Mouse (Mus musculus) adrenal gland, postnatal 4 days (tissue): Measurements from ENCODE around the gene Dtx3. TPM values are rescaled to one million over a fixed set of nuclear protein-coding genes. Genes with fewer than 3 reads are reported as not detected.
A peak's percentile ranks its signal among the peaks of the same experiment; 100 is the strongest.

Experiments
- DNase-seq, 2 experiments: peaks; one replicate each; pipeline ENCODE4 v3.0.0; 2021 to 2022; ENCODE audit warnings: low spot score in 2 of 2, mixed read lengths in 2 of 2
- total RNA-seq, 2 experiments: library from RNA; stranded (reverse); gene quantifications; 2 replicates each; pipeline ENCODE4 v1.2.3; 2021

Gene Dtx3
- total RNA-seq, 2 experiments from 2014 or later, result 111 to 126 TPM

GRCm38 (mm10) chr10:127187371-127188078 lies 8.0 kb downstream of the Dtx3 start:
- no peak for DNase-seq

GRCm38 (mm10) chr10:127186451-127186850 lies 9.1 kb downstream of the Dtx3 start:
- DNase-seq, result no peak

DNA sequence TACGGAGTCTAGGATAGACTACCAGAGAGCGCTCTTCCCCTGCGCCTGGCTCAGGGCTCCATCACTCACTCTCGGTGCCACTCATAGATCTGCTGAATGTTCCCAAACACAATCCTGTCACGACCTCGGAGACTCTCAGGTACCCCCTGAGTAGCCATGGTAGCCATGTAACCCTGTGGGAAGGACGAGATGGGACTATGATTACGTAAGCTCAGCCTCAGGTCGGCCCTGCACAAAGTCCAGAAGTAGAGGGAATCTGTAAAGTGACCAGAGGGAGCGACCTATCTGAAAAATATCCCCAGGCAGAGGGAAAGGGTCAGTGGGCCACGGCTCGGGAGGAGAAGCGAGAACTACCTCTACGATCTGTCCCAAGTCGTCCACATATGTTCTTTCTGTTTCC lies 10.0 kb downstream of the Dtx3 start:
- no peak for DNase-seq

GRCm38 (mm10) chr10:127185101-127185500 lies 10.4 kb downstream of the Dtx3 start:
- DNase-seq, result no peak

DNA sequence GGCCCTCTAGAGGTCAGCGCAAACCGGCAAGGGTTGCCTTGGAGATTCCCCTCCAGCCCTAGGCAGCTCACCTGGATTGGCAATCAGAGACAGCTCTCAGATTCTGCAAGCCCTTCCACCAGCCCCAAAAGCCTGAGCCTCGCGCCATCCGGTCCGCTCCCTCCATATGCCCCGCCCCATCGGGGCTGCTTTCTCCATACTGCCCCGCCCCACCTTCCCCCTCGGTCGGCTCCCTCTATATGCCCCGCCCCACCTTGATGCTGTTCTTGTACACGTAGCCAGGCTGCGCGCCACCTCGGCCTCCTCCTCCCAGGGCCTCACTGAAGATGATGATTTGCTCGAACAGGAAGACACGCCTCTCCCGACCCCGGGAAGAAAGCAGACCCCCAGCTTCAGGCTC lies 11.8 kb downstream of the Dtx3 start:
- DNase-seq, result no peak

GRCm38 (mm10) chr10:127182624-127183023 lies 12.9 kb downstream of the Dtx3 start:
- DNase-seq, result no peak

DNA sequence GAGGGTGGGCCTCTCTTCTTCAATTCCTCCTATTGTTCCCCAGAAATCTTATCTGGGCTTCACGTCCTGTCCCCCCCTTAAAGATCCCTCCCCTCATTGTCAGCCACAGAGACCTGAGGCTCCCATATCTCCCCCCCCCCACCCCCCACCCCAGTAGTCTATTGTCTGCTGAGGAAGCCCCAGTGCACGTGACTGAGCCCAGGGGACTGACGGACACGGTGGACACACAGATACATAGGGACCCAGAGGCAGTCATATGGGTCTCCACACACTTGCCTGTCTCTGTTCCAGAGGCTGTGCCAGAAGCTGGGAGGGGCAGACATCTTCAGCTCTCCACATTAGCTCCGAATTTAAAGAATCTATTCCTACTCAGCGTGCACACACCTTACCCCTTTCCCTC lies 14.0 kb downstream of the Dtx3 start:
- DNase-seq, result no peak

GRCm38 (mm10) chr10:127180695-127181047 lies 14.9 kb downstream of the Dtx3 start:
- DNase-seq, result no peak

DNA sequence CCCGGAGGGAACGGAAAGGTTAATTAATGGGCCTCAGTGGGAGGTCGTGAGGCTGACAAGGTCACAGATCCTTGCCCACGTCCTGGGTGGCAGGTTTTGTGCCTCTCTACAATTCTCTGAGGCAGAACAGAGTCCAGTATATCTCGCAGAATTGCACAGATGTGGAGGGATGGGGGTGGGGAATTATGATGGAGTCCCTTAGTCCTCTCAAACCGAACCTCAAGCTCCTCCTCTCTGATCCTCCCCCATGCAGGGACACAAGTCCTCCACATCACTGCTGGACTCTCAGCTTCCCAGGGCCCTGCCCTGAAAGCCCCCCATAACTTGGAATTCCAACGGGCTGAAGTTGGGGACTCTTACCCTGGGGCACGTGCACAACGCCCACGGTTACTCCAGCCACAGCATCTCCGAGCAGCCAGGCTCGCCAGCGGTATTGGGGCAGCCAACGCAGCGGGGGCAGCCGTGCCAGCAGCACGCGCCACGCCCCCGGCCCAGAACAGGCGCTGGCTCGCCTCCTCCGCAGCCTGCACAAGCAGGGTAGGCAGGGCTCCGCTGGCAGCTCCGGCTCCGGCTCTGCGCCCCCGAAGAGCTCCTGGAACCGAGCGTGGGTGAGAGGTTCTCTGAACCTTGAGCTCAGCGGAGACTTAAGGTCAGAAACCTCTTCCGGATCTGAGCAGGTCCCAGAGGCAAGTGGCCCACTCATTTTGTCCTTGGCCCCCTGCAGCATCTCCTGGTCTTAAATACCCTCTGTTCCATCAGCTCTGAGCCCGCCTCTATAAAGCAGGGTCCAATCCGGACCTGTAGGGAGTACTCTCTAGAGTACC lies 15.4 kb downstream of the Dtx3 start, which contains the start of gene Slc26a10:
Gene Slc26a10, minus strand, starts transcription at position 775 of the 824 bp plus-strand sequence.
- DNase-seq, result no peak

- DNase-seq, result no peak
Measured at GRCm38 (mm10) chr10:127178286-127179027, 17.1 kb downstream of the Dtx3 start.

DNA sequence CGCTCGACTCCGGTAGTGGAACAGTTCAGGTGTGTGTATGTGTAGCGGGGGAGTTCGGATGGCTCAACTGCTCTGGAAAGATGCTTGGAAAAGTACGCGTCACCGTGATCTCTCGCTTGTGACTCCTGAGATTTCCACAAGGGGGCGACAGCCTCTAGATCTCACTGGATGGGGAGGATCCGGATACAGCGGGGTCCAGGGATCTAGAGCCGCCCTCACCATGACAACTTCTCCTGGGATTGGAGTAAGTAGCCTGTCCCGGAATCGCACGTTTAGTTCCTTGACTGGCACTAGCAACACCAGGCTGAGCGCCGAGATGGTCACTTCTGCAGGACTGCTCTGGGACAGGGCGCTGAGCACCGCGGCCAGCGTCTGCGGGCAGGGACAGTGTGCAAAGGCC lies 17.8 kb downstream of the Dtx3 start:
- peak in 1 of 2 experiments; percentile 58 for DNase-seq

DNA sequence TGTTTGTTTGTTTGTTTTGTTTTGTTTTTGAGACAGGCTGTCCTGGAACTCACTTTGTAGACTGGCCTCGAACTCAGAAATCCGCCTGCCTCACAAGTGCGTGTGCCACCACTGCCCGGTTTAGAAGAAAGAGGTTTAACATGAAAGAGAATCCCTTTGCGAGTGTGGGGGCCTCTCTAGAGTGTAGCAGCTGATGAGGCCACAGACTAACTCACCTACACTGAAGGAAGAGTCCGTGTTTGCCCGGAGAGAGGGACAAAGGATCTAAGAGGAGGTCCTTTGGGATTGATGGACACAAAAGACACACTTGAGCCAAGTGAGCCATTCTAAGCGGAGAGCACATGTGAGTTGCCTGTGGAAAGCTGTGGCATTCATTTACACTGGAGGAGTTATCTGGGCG lies 18.3 kb downstream of the Dtx3 start:
- DNase-seq, result no peak

DNA sequence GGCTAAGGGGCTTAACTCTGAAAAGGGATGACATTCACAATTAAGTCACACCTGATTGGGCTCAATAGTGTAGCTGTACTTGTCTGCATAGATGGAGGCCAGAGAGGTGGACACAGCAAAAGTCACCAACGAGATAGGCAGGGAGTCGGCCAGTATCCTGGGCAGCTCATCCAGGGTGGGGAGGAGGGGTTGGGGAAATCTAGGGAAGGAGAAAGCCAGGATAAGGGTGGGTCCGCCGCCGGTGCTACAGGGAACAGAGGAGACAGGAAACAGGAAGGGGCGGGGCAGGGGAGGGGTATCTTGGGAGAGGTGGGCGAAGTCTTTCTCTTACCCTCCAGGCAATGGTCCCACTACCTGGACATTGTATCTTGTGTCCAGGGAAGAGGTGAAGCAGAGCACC lies 18.8 kb downstream of the Dtx3 start:
- no peak for DNase-seq

GRCm38 (mm10) chr10:127176228-127176627 lies 19.3 kb downstream of the Dtx3 start:
- no peak for DNase-seq

- DNase-seq, result no peak
Measured at GRCm38 (mm10) chr10:127174170-127174569, 21.4 kb downstream of the Dtx3 start.

- DNase-seq, result no peak
Measured at GRCm38 (mm10) chr10:127173148-127174065, 22.1 kb downstream of the Dtx3 start.

DNA sequence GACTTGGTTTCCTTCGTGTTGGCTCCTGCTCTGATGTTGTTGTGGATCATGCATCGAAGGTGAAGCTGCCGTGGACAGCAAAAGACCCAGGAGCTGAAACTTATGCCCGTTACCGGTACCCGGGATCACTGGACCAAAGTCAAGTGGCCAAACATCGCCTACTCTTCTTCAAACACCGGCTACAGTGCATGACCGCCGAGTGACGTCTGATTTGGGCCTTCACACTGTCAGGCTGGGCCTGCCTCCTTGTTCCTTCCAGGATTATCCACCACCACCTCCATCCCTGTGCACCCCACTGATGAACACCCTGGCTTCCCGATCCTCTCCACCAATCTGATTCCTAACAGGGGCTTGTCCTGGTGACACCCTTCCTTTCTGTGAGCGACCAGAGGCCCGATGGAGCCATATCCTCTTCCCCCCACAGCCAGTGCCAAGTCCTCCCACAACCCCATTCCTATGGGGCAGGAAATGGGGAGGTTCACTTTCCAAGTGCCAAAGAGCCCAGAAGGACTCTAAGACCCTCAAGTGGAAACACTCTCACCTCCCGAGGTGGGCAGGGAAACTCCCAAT lies 23.8 kb downstream of the Dtx3 start:
- no peak for DNase-seq

DNA sequence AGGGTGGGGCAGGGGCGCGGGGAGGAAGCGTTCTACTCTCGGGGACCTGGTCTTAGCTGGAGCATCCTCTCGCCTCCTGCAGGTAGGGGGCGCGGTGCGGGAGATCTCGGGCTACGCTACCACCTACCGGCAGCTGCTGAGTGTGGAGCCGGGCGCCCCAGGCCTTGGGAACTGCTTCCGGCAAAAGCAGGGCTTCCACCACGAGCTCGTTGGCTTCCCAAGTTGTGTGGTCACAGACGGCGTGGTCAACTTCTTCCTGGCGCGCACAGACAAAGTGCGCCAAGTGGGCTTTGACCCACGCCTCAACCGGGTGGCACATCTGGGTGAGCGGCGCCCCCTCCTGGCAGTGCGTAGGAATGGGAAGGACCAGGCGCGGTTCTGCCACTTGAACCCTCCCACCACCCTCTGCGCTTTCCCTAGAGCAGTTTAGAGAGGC lies 24.7 kb downstream of the Dtx3 start:
- DNase-seq, result peak in 1 of 2 experiments; percentile 64

GRCm38 (mm10) chr10:127170002-127170401 lies 25.5 kb downstream of the Dtx3 start:
- DNase-seq, result no peak

DNA sequence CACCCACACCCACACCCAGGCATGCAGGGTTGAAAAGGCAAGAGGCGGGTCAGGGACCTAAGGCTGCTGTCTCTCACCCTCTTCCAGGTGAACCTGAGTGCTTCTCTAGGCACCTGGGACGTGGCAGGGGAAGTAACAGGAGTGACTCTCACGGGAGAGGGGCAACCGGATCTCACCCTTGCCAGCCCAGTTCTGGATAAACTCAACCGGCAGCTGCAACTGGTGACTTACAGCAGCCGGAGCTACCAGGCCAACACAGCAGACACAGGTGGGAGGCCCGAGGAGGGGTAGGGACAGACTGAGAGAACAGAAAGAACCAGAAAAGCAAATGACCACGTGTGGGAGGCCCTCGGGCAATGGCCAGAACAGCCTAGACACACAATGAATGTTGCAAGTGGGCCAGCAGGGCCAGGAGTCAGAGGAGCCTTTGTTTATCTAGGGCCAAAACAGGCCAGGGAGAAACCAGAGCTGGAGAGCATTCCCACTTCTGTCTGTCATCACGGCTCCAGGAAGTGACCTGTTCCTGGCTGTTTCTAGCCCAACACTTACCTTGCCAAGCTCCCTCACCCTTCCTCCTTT lies 27.8 kb downstream of the Dtx3 start:
- no peak for DNase-seq
